Mouse (Mus musculus): Measurements from ENCODE around the gene Syt16. TPM values are rescaled to one million over a fixed set of nuclear protein-coding genes. Genes with fewer than 3 reads are reported as not detected.
A peak's percentile ranks its signal among the peaks of the same experiment; 100 is the strongest.

Gene Syt16
- total RNA-seq, 4 experiments from 2014 or later: 46.8 to 54.5 (median 51.1) TPM

- no peak for DNase-seq (ENCODE audit: low spot score in 2 of 2)
Measured at GRCm38 (mm10) chr12:74212156-74212555, 214.7 kb downstream of the Syt16 start.

- no peak for DNase-seq (ENCODE audit: low spot score in 2 of 2)
Measured at GRCm38 (mm10) chr12:74216103-74216728, 218.8 kb downstream of the Syt16 start.

DNA sequence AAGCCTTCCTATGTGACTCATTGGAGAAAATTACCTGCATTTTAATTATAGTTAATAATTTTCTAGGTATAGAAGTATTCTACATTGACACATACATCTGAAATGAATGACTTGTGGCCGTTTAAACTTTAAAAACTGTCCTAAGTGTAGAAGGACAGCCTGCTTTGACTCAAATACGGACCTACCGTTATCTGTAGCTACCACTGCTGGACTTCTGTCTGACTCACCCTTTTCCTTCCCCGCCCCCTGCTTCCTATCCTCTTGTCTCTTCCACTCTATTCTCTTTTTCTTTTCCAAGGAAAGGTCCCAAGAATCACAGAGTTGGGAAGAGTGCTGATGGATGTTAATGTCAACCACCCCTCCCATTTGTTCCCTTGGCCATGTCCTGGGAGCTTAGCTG, 222.4 kb downstream of the Syt16 start:
- no peak for DNase-seq (ENCODE audit: low spot score in 2 of 2)

DNA sequence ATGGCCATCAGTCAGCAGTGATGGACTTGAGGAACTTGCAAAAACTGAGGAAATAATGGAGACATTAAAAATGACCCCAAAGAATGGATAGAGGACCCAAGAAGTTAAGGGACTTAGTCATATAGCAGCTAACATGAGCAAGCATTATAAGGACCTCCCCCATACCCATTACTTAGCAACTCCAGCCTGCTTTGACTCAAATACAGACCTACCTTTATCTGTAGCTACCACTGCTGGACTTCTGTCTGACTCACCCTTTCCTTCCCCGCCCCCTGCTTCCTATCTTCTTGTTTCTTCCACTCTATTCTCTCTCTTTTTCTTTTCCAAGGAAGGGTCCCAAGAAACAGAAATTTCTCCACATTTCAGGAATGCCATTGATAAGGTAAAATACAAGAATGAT, 223.2 kb downstream of the Syt16 start:
- DNase-seq (ENCODE audit: low spot score in 2 of 2): no peak

DNA sequence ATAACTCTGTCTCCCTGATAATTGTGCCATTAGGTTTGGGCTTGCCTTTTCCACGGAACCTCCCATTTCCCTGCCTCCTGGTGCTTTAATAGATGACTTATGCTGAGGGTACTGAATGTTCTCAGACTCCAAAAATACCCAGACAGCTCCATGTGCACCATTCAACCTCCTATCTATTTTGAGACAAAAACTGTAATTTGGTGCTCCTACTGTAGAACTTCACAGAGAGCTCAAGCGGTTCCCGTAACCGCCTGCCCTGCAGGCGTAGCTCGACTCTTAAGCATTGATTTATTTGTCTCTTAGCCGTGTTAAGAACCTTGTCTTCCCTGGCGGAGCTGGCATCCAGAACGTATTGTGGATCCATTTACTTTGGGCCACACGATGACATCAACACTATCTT, 233.3 kb downstream of the Syt16 start:
- DNase-seq (ENCODE audit: low spot score in 2 of 2): peak; percentile 28 to 44

DNA sequence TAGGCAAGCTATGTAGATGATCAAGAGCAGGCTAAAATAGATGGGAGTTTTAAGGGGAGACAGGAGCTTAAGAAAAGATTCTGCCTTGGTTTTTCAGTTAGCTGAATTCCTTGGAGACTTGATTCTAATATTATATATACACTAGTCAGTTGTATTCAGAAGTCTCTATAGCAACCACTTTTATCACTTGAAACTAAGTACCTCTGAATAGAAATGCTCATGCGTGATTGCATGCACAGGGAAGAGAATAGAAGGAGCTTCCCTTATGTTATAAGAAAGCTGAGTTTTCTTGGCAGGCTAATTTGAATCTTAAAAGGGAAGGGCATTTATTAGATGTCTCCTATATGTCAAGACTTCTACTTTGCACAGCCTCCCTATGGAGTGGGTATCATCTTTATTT, 235.4 kb downstream of the Syt16 start:
- DNase-seq (ENCODE audit: low spot score in 2 of 2): no peak

- DNase-seq (ENCODE audit: low spot score in 2 of 2): no peak
Measured at GRCm38 (mm10) chr12:74236191-74236590, 238.7 kb downstream of the Syt16 start.

DNA sequence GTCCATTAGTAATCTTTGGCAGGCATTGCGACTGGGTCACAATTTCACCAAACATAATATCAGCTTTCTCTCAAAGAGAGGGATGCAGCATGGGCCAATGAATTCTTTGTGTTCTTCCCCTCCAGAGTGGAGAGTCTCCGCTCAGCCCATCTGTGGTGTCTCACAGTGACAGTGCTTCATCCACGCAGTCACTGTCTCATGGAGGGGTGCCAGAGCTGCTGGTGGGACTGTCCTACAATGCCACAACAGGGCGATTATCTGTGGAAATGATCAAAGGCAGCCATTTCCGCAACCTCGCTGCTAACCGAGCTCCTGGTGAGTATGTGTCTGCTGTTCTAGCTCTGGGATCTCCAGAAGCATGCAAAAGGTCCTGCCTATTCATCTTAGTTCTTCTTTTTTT, 240.6 kb downstream of the Syt16 start:
- DNase-seq (ENCODE audit: low spot score in 2 of 2): peak; percentile 68 to 79

- DNase-seq (ENCODE audit: low spot score in 2 of 2): no peak
Measured at GRCm38 (mm10) chr12:74238806-74239205, 241.3 kb downstream of the Syt16 start.

DNA sequence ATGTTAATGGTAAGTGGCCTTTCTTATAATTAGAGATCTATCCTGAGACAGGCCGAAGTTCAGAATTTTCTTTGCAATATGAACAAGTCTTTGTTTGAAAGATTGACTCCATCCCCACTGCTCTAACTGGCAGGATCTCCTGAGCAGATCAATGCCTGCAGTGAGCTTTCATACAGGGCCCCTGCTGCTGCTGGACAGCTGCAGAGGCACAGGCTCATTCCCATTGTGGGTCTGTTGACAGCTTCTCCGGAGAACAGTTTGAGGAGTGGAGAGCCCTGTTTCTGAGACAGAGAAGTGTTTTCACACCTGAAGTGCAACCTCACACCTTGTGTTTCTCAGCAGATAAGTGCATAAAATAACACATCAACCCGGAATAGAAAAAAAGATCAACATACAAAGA, 267.4 kb downstream of the Syt16 start:
- no peak for DNase-seq (ENCODE audit: low spot score in 2 of 2)

- no peak for DNase-seq (ENCODE audit: low spot score in 2 of 2)
Measured at GRCm38 (mm10) chr12:74267049-74267448, 269.6 kb downstream of the Syt16 start.

GRCm38 (mm10) chr12:74268644-74269285, 271.3 kb downstream of the Syt16 start:
- DNase-seq (ENCODE audit: low spot score in 2 of 2): no peak

DNA sequence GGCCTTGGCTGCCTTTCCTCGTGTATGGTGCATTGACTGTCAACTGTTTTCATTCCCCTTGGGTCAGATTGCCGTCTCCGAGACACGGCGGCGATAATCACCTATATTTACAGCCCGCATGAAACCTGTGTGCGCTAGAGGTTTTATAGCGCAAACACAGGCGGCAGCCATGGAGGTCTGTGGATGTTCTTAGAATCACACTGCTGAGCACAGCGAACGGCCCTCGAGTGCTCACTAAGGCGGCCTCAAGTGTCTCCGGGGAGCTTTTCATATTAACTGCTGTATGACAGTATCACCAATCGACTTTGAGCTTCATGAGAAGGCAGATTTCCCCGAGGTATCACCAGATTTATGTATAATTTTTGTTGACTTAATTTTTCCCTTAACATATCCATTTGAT, 275.1 kb downstream of the Syt16 start:
- no peak for DNase-seq (ENCODE audit: low spot score in 2 of 2)

DNA sequence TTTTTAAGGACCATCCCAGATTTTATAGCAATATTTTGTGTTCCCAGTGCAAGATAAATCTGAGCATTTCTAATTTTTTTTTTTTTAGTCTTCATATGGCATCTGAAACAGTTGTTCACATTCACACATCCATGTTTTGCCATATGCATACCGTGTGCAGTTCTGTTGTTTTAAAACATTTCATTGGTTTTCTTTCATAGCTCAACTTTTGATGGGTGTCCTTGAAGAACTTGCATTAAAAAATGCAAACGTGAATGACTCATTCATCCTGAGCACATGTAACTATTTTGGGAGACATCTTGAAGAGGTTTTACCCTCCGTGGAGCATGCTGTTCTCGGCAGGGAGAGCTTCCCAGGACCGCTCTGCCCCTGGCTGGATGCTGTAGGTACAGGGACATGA, 279.8 kb downstream of the Syt16 start:
- peak in 1 of 2 experiments; percentile 5 for DNase-seq (ENCODE audit: low spot score in 2 of 2)

GRCm38 (mm10) chr12:74281403-74281802, 283.9 kb downstream of the Syt16 start:
- peak in 1 of 2 experiments; percentile 41 for DNase-seq (ENCODE audit: low spot score in 2 of 2)

- DNase-seq (ENCODE audit: low spot score in 2 of 2): peak in 1 of 2 experiments; percentile 1
Measured at GRCm38 (mm10) chr12:74282846-74283245, 285.4 kb downstream of the Syt16 start.

- DNase-seq (ENCODE audit: low spot score in 2 of 2): peak; percentile 92 to 94
Measured at GRCm38 (mm10) chr12:74284020-74284684, 286.7 kb downstream of the Syt16 start.

GRCm38 (mm10) chr12:74284685-74285054, 287.2 kb downstream of the Syt16 start:
- peak; percentile 48 to 49 for DNase-seq (ENCODE audit: low spot score in 2 of 2)

DNA sequence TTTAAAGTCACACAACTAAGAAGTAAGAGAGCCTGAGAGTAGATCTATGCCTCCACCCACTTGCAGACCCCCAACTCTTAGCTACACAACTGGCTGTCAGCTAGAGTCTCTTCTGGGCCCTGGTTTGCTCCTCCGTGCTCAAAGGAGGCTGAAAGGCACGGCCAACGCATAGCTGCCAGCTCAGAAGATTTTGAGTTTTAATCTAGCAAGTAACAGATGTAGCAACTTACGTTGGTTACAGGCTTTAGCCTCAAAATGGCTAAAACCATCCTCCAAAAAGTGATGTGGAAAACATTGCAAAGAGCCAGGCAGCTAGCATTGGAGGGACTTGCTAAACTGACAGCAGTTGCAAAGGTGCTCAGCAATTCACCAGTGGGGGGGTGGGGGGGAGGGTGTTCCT, 293.5 kb downstream of the Syt16 start:
- DNase-seq (ENCODE audit: low spot score in 2 of 2): no peak

DNA sequence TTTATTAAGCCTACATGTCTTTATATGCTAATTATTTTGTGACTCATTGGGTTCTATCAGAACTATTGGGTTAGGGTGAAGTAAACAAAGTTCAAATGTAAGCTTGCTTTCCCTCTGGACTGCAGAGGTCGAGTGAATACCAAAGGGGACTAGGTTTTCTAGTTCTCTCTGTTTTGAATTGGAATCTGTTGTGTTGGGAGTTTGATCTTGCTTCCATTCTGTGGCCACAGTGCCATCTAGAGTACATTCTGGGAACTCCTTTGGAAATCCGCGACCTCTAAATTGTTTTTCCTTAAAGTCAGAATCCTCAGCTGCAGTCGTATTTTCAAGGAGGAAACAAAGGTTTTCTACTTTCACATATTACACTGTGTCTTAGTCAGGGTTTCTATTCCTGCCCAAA, 296.2 kb downstream of the Syt16 start:
- peak in 1 of 2 experiments; percentile 63 for DNase-seq (ENCODE audit: low spot score in 2 of 2)

- DNase-seq (ENCODE audit: low spot score in 2 of 2): no peak
Measured at GRCm38 (mm10) chr12:74296374-74296773, 298.9 kb downstream of the Syt16 start.

GRCm38 (mm10) chr12:74301559-74301958, 304.1 kb downstream of the Syt16 start:
- DNase-seq (ENCODE audit: low spot score in 2 of 2): peak; percentile 69 to 74

Measured in layer of hippocampus, adult 8-10 months (tissue).